Comparison of ENCODE assay signal across 10 mouse cellular contexts in the genomic region with DNA sequence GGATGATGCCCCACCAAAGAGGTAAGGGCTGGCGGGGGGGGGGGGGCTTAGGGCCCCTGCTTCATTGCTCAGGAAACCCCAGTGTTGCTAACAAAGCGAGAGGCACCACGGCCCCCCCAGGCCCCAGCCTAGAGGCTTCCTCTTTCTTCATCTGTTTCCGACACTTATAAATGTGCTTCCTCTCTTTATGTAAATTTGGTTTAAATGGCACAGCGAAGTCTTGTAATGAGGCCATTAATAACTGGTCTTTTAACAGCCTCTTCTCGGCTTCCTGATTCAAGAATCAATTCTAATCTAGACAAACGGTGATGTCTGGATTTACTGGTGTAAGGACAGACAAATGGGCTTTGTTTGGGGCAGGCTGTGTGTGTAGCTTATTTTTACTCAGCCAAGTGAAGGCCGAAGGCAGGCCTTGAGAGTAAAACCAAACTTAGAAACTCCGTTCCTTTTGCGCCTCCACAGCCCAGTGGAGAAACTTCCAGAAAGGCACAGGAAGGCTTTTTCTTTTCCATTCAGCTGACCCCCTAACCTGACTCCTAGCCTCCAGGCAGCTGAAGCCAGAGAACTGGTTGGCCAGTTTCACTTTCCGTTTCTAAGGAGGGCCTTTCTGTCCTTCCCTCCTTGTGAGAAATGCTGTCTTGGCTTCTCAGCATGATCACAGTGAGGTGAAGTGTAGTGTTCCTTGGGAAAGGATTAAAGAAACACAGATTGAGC. TPM values are rescaled to one million over a fixed set of nuclear protein-coding genes. Genes with fewer than 3 reads are reported as not detected.
DNase-seq lines count a peak whose midpoint lies in the region; ATAC-seq lines count a peak whose summit lies in the region.
"Had no signal": no experiment of that assay in that cellular context is flagged by ENCODE, and none has a peak within 500 bp of the region (broad histone marks: within the 10 kb centered on the region; RNA-seq: fewer than 3 reads in every experiment).

No protein-coding gene starts in this region.

- no peaks in the 10 kb centered on the region for H3K27me3 ChIP-seq in hindbrain, embryonic 16.5 days (replicated peaks; ENCODE audit: control insufficient read depth, insufficient read depth, low read length)
- no peaks in the 10 kb centered on the region for H3K27me3 ChIP-seq in liver, embryonic 12.5 days (replicated peaks)
- H3K27me3 ChIP-seq: hindbrain, embryonic 15.5 days; Patski had no signal

- 0 out of 2 replicates have a peak, but pooled peaks have one; percentile 17 for ATAC-seq in hindbrain, embryonic 16.5 days
- ATAC-seq in liver, embryonic 12.5 days = no peak
- ATAC-seq: Patski had no signal

- H3K36me3 ChIP-seq in hindbrain, embryonic 16.5 days (ENCODE audit: control insufficient read depth, insufficient read depth, low read length) = no peaks in the 10 kb centered on the region
- H3K36me3 ChIP-seq in liver, embryonic 12.5 days = no peaks in the 10 kb centered on the region
- H3K36me3 ChIP-seq: hindbrain, embryonic 15.5 days had no signal

- intact Hi-C loops in heart, postnatal 25 days (cut with DNase I) = no loop called here

- WGBS in hindbrain, embryonic 16.5 days = 45% methylated on average over 11 of the region's 11 CpGs
- WGBS in liver, embryonic 12.5 days (ENCODE audit: insufficient replicate concordance) = 22% methylated on average over 11 of the region's 11 CpGs

- H3K4me1 ChIP-seq in hindbrain, embryonic 16.5 days (ENCODE audit: control insufficient read depth, insufficient read depth, low read depth, low read length) = peaks cover 8% of the 10 kb centered on the region
- peaks cover 35% of the 10 kb centered on the region for H3K4me1 ChIP-seq in liver, embryonic 12.5 days

- no peak overlapping the region for H3K27ac ChIP-seq in hindbrain, embryonic 16.5 days (ENCODE audit: low read depth, low read length)
- H3K27ac ChIP-seq in liver, embryonic 12.5 days = peak overlapping the region; percentile 66
- H3K27ac ChIP-seq: hindbrain, embryonic 15.5 days had no signal

- H3K9me3 ChIP-seq in hindbrain, embryonic 16.5 days (ENCODE audit: control insufficient read depth, low read length) = no peaks in the 10 kb centered on the region
- H3K9me3 ChIP-seq in liver, embryonic 12.5 days (replicated peaks) = no peaks in the 10 kb centered on the region
- H3K9me3 ChIP-seq: hindbrain, embryonic 15.5 days had no signal

- no peak overlapping the region; the same call in 1 of the 2 replicates for H3K9ac ChIP-seq in hindbrain, embryonic 16.5 days (ENCODE audit: low read depth, low read length)
- H3K9ac ChIP-seq in liver, embryonic 12.5 days = no peak overlapping the region
- H3K9ac ChIP-seq: hindbrain, embryonic 15.5 days had no signal

- H3K4me2 ChIP-seq in hindbrain, embryonic 16.5 days (ENCODE audit: low read length) = no peak overlapping the region
- peak overlapping the region; percentile 46 for H3K4me2 ChIP-seq in liver, embryonic 12.5 days
- H3K4me2 ChIP-seq: hindbrain, embryonic 15.5 days had no signal

- DNase-seq in heart, adult 11 months = peak; percentile 95
- DNase-seq in heart, postnatal 25 days (ENCODE audit: low spot score) = no peak
- DNase-seq in adrenal gland, postnatal 36 days = peak; percentile 39 to 49
- DNase-seq in spleen, adult 12 weeks (ENCODE audit: low spot score) = peak; percentile 22
- DNase-seq in c-Kit-positive CD71-positive TER-119-positive erythroid progenitor cells, embryonic 14.5 days (ENCODE audit: low spot score) = no peak
- DNase-seq in left cerebral cortex, adult 9 months (ENCODE audit: low spot score in 2 of 2) = no peak

- H3K4me3 ChIP-seq in hindbrain, embryonic 16.5 days (ENCODE audit: low read length) = no peak overlapping the region
- H3K4me3 ChIP-seq in liver, embryonic 12.5 days = no peak overlapping the region; the same call in 1 of the 2 replicates
- H3K4me3 ChIP-seq: hindbrain, embryonic 15.5 days had no signal

RNA-seq across cellular contexts. Expression of gene Pik3ap1, which starts 39.7 kb away (rescaled TPM):
- total RNA-seq in heart, postnatal 25 days (2021) = 1 to 10 TPM; 1.5 to 2.0 TPM
- 10 to 100 TPM in 1 of 2 experiments, 1 to 10 TPM in 1; 9.1 to 19.5 TPM for total RNA-seq in adrenal gland, postnatal 36 days (2021)
- 2.3 and 2.5 TPM in 2 replicates for polyA plus RNA-seq in hindbrain, embryonic 16.5 days (2015; fragmentation: Nextera tagmentation; extraction: Ambion mirVana)
- polyA plus RNA-seq in liver, embryonic 12.5 days (2016; fragmentation: Nextera tagmentation; extraction: Ambion mirVana) = 5.5 and 6.0 TPM in 2 replicates

Comparison
In these comparisons a context has a peak if more than half of its experiments do, and no peak if none do; other contexts are left out.
1. DNase-seq: peak in heart, adult 11 months (single experiment), adrenal gland, postnatal 36 days (2 of 2) and spleen, adult 12 weeks (single experiment); none in heart, postnatal 25 days (single experiment), c-Kit-positive CD71-positive TER-119-positive erythroid progenitor cells, embryonic 14.5 days (single experiment) and left cerebral cortex, adult 9 months (0 of 2).